Mouse (Mus musculus): ENCODE data around the gene Rps27.

The Rps27 gene

DNA sequence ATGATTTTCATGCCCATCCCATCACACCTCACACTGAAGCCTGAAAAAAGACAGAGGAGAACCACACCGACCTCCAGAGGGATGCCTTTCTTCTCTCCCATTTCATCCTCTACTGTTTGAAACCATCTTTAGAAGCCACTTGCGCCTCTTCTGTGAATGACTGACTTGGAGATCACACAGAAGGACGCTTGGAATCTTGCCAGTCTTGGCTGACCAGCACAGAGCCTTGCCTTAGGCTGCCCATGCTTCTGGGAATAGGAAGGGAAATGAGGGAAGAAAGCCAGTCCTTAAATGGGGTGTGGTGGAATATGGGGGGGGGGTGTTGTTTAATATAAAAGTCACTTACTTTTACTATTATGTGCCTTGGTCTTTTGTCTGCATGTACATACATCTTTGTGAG lies 29.9 kb downstream of the Rps27 start:
- DNase-seq (ENCODE audit: low read depth, low spot score): no peak

DNA sequence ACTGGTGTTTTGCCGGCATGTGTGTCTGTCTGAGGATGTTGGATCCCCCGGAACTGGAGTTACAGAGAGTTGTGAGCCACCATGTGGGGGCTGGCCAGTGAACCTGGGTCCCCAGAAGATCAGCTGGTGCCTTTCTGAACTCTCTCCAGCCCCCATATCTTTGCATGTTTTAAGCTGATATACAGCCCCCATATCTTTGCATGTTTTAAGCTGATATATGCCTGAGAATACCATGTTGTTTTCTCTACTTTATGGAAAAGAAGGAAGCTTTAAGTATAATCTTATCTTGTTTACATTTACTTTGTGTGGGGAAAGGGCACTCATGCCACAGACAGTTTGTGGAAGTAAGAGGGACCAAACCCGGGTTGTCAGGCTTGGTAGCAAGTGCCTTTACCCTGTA lies 33.9 kb downstream of the Rps27 start:
- DNase-seq (ENCODE audit: low read depth, low spot score): no peak

All from CD4-positive, CD25-positive, alpha-beta regulatory T cell, adult 2 months (primary cell).